Mouse (Mus musculus) spleen, adult 12 weeks (tissue): ENCODE results near the gene Fosl1.
"Not testable (repeated sequence)": the region's sequence is repeated elsewhere in the genome, so short reads cannot be mapped to it uniquely, and the experiment has no call there.

Experiments
- DNase-seq: peaks from one replicate; pipeline ENCODE4 v3.0.0; 2022; ENCODE audit warnings: low spot score

Fosl1 gene

GRCm38 (mm10) chr19:5447515-5448353 is at the start of gene Fosl1:
TSS of gene Fosl1 (plus strand) at chr19:5447547.
- DNase-seq: peak; percentile 49

GRCm38 (mm10) chr19:5401073-5401472 is 46.3 kb upstream of the Fosl1 start:
- DNase-seq: not testable (repeated sequence)

- DNase-seq: no peak
These were observed 45.1 kb upstream of the Fosl1 start, which contains the start of gene Tsga10ip for GRCm38 (mm10) chr19:5402293-5402692. TSS of gene Tsga10ip (minus strand) at chr19:5402526.

GRCm38 (mm10) chr19:5405924-5406323 is 41.4 kb upstream of the Fosl1 start:
- DNase-seq: no peak

- not testable (repeated sequence) for DNase-seq
These were observed 40.7 kb upstream of the Fosl1 start for GRCm38 (mm10) chr19:5406531-5407126.

- no peak for DNase-seq
These were observed 40.2 kb upstream of the Fosl1 start for GRCm38 (mm10) chr19:5407133-5407532.

- DNase-seq: no peak
These were observed 39.0 kb upstream of the Fosl1 start for GRCm38 (mm10) chr19:5408057-5409001.

GRCm38 (mm10) chr19:5409068-5409467 is 38.3 kb upstream of the Fosl1 start:
- DNase-seq: no peak

- no peak for DNase-seq
These were observed 36.7 kb upstream of the Fosl1 start for GRCm38 (mm10) chr19:5410641-5411040.

GRCm38 (mm10) chr19:5411961-5412360 is 35.4 kb upstream of the Fosl1 start:
- DNase-seq: no peak

- DNase-seq: no peak
These were observed 33.5 kb upstream of the Fosl1 start for GRCm38 (mm10) chr19:5413840-5414239.

- DNase-seq: no peak
These were observed 32.8 kb upstream of the Fosl1 start for GRCm38 (mm10) chr19:5414534-5414957.

- no peak for DNase-seq
These were observed 28.4 kb upstream of the Fosl1 start for GRCm38 (mm10) chr19:5418750-5419466.

GRCm38 (mm10) chr19:5419630-5420029 is 27.7 kb upstream of the Fosl1 start:
- no peak for DNase-seq

- no peak for DNase-seq
These were observed 26.8 kb upstream of the Fosl1 start for GRCm38 (mm10) chr19:5420579-5420978.

GRCm38 (mm10) chr19:5421784-5422183 is 25.6 kb upstream of the Fosl1 start:
- no peak for DNase-seq

- DNase-seq: no peak
These were observed 25.1 kb upstream of the Fosl1 start for GRCm38 (mm10) chr19:5422267-5422666.

- no peak for DNase-seq
These were observed 24.4 kb upstream of the Fosl1 start for GRCm38 (mm10) chr19:5422895-5423443.

- DNase-seq: no peak
These were observed 23.8 kb upstream of the Fosl1 start for GRCm38 (mm10) chr19:5423561-5423960.

- DNase-seq: peak; percentile 50
These were observed 23.1 kb upstream of the Fosl1 start for GRCm38 (mm10) chr19:5424092-5424781.
